Mouse (Mus musculus) liver, postnatal 0 days (tissue): ENCODE measurements around the gene Cfl1.

Experiments
- CTCF ChIP-seq: sonication (generic); IDR thresholded peaks from 2 replicates; pipeline ENCODE4 v1.5.1; 2016; ENCODE audit warnings: antibody characterized with exemption, low read depth
- EP300 ChIP-seq: IDR thresholded peaks from 2 replicates; pipeline ENCODE4 v1.6.1; 2016; ENCODE audit warnings: antibody characterized with exemption, low read depth, mild to moderate bottlenecking

- no peak for TF ChIP-seq EP300
- TF ChIP-seq CTCF: no peak
Measured at GRCm38 (mm10) chr19:5525204-5525603, 34.9 kb downstream of the Cfl1 start.
